Mouse (Mus musculus): ENCODE measurements around the gene Rcor3.

- TF ChIP-seq CTCF (IDR thresholded peaks at IDR 0.05; ENCODE audit: insufficient read depth, low read length) = no peak
- TF ChIP-seq POLR2A (IDR thresholded peaks at IDR 0.05; ENCODE audit: borderline replicate concordance, extremely low read depth, low read depth, low read length) = no peak
These were observed 9.5 kb downstream of the Rcor3 start for GRCm38 (mm10) chr1:192128343-192128742.
